Mouse (Mus musculus) T-helper 17 cell (primary cell): ENCODE results near the gene Ccdc86.

Experiments used
- in situ Hi-C, 2 experiments: fragments of 300-600 bp; cut with MboI, MseI; formaldehyde crosslinking; loops; 1 replicate in 1 of 2; 2 replicates in 1 of 2; pipeline ENCODE4 v1.15.1; 2025; ENCODE audit warnings: high pct_unique_total_duplicates in 2 of 2

Ccdc86 gene

GRCm38 (mm10) chr19:10949558-10949957, 492 bp upstream of the Ccdc86 start:
- in situ Hi-C loops: no loop called here

- in situ Hi-C loops: no loop called here
These were observed 650 bp downstream of the Ccdc86 start for GRCm38 (mm10) chr19:10948416-10948815.

GRCm38 (mm10) chr19:10947219-10947618, 1.8 kb downstream of the Ccdc86 start:
- in situ Hi-C loops: no loop called here

DNA sequence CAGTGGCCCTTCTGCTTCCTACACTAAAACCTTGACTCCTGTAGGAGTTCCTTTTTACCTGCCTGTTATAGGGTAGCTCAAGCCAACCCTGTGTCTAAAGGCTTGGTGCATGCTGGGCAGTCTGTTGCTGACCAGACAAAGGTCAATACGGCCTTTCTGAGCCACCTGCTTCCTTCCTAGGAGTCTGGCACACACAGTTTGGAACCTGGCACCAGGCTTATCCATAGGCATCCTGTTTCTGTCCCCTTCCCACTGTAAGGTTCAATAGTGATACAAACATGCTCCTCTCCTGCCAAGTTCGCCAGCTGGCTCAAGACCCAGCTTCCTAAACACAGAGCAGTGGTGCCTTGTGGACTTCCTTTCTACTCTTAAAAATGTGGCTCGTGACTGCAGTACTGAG, 2.6 kb downstream of the Ccdc86 start:
- in situ Hi-C loops: no loop called here

GRCm38 (mm10) chr19:10943955-10944354, 5.1 kb downstream of the Ccdc86 start:
- in situ Hi-C loops: no loop called here

DNA sequence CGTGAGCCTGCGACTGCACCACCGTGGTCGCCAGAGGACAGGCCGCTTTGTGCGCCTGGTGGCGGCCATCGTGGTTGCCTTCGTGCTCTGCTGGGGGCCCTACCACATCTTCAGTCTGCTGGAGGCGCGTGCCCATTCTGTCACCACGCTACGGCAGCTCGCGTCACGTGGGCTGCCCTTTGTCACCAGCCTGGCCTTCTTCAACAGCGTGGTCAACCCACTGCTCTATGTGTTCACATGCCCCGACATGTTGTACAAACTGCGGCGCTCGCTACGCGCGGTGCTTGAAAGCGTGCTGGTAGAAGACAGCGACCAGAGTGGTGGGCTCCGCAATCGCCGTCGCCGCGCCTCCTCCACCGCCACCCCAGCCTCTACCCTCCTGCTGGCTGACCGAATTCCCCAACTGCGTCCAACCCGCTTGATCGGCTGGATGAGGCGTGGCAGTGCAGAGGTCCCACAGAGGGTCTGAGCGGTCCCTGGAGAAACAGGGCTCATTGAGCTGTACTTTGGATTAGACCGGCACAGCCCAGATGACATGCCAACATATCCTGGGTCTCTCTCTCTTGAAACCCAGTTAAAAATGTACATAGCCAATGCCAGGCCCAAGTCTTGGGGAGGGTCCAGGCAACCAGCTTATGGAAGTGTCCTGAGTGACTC, 8.1 kb downstream of the Ccdc86 start:
- in situ Hi-C loops: no loop called here

DNA sequence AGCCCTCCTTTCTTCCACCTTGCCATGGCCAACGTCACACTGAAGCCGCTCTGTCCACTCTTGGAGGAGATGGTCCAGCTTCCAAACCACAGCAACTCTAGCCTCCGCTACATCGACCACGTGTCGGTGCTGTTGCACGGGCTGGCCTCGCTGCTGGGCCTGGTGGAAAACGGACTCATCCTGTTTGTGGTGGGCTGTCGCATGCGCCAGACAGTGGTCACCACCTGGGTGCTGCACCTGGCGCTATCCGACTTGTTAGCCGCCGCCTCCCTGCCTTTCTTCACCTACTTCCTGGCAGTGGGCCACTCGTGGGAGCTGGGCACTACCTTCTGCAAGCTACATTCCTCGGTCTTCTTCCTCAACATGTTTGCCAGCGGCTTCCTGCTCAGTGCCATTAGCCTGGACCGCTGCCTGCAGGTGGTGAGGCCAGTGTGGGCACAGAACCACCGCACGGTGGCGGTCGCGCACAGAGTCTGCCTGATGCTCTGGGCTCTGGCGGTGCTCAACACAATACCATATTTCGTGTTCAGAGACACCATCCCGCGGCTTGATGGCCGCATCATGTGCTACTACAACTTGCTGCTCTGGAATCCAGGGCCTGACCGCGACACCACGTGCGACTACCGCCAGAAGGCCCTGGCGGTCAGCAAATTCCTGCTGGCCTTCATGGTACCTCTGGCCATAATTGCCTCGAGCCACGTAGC, 8.8 kb downstream of the Ccdc86 start:
- in situ Hi-C loops: no loop called here

DNA sequence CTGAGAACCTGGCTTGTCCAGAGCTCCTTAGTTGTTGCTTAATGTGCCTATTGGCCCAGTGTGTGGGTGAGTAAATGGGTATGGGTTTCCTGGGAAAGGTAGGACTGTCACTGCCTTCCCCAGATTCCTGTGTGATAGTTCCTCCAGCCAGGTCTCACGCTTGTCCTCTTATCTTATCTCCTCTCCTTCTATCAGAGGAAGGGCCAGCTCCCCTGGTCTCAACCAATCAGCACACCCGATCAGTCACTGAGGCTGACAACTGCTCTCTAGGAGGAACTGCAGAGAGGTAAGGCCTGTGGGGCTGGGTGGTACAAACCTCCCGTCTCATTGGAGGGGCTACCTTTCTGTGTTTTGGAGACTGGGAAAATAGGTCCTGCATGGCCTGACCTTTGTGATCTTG, 10.3 kb downstream of the Ccdc86 start:
- in situ Hi-C loops: no loop called here

DNA sequence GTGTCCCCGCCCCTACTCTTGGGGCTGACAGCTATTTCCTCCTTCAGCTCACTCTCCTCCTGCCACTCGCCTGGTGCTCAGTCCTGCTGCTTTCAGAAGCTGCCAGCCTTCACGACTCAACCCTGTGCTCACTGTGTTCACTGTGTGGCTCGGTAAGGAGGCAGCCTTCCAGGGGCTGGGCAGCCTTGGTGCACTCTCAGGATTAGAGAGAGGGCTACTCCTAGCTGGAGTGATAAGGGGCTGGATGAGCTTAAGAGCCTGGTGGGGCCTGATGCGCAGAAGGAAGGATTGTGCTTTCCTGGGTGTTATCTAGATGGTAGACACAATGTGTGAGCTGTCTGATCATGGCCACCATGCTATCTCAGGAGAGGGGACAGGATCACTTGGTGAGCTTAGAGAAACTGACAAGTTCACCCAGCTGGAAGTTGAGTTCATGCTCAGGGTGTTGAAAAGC, 11.9 kb downstream of the Ccdc86 start, which contains the start of gene Ptgdr2:
Ptgdr2 (plus strand) TSS at position 51 of the 454 bp plus-strand sequence.
- in situ Hi-C loops: no loop called here

DNA sequence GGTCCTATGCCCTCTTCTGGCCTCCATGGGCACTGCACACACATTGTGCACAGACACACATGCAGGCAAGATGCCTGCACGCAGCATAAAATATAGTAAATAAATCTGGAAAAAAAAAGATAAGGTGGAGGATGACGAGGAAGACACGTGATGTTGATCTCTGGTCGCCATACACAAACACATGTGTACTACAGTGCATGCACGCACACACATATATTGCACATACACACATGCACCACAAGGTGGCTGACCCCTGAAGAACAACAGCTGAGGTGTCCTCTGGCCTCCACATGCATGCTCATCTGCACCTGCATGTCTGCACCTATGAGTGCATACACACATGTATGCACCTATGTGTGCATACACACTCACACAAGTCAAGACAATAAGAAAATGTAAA, 13.0 kb downstream of the Ccdc86 start:
- in situ Hi-C loops: no loop called here

DNA sequence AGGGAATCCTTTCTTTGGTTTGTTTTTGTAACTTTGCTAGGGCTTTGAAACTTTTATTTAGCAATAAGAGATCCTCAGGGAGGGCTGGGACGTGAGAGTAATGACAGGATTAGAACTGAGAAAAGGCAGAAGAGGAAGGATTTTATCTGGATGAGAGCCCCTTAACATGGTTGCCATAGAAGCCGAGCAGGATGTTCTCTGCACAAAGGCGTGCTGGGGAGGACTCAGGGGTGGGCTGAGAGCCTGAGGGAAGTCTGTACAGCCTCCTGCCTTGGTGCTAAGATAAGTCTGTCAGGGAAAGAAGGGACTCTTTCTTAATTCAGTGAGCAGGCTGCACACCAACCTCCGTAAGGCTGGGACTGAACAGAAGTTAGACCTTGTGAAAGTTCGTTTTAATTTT, 14.0 kb downstream of the Ccdc86 start:
- in situ Hi-C loops: no loop called here

DNA sequence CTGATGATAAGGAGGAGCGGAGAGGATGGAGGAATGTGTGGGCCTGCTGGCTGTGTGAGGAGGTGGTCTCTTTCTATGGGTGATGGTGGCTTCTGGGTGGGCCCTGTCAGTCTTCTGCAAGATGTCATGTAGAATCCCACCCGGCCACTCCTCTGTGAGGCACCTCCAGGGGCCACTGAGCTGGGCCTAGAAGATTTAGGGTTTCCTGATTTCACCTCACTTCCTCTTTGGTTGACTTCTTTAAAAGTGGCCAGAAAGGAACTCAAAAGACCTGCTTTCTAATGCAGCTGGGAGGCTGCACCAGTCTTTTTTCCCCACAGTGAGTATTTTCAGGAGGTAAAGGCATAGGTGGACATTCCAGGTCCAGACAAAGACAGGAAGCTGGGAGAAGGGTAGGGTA, 18.4 kb downstream of the Ccdc86 start:
- in situ Hi-C loops: no loop called here

DNA sequence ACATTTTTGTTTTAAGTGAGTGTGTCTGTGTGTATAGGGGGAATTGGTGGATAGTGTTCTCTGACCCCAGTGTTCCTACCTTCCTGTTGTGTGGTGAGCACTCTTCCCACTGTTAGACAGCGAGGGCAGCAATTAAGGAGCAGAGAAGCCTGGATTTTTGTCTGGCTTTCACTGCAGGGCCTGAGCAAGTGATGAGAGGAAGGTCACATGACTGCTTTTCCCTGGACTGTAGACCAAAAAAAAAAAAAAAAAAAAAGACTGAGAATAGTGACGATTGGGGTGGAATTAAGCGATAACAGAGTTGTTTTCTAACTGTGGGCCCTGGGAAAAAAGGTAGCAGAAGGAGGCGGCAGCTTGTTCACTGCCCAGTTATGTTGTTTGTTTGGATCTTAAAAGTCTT, 22.4 kb downstream of the Ccdc86 start:
- in situ Hi-C loops: no loop called here

DNA sequence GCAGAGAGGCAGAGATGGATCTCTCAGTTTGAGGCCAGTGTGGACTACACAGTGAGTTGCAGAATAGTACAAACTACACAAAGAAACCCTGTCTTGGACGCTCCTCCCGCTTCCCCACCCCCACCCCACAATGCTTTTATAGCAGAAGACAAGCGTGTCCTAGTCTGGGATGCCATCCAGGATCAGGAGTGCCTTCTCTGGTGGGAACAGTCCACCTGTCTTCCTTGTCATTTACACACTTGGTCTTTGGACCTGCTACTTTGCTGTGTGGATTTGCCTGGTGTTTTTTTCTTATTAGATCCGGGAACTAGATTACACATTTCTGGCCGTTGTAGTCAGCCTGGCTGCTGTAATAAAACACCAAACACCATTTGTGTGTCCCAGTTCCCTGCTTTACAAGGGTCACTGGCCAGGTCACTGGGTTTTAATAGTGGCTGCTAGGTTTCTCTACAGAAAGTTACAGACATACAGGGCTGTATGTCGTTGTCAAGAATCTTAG, 22.9 kb downstream of the Ccdc86 start:
- in situ Hi-C loops: no loop called here

DNA sequence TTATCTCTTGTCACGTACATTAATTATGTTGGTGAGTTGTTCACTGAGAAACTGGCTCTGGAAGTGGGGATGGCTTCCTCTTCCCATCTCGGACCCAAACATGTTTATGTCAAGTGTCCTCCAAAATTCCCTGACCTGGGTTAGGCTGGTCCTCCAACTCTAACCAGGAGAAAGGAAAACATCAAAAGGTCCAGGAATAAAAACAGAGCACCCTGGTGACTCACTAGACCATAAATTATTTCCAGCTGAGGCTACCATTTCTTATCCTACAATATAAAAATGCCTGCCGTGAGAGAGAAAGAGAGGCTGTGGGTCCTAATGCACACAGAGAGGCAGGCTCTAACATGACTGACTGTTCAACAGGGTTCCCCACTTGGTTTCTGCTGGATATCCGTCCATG, 24.8 kb downstream of the Ccdc86 start:
- in situ Hi-C loops: loop anchor here in 1 of 2 experiments (5.0 kb wide), 1 partner anchor 72 kb away; no protein-coding TSS in a partner anchor

DNA sequence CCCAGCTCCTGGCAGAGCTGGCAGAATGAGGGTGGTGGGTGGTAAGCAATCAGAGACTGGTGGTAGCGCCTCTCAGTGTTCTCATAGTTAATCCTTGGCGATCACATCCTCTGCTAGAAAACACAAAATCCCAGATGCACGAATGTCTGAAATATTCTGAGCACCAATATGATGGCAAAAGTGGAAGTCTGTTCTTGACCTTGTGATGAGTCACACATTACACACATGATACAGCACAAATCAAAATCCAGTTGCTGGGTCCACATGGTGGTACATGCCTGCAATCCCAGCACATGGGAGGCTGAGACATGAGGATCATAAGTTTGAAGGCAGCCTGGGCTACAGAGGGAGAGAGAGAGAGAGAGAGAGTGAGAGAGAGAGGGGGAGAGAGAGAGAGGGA, 28.0 kb downstream of the Ccdc86 start:
- in situ Hi-C loops: loop anchor here in 1 of 2 experiments (5.0 kb wide), 1 partner anchor 69 kb away; no protein-coding TSS in a partner anchor

DNA sequence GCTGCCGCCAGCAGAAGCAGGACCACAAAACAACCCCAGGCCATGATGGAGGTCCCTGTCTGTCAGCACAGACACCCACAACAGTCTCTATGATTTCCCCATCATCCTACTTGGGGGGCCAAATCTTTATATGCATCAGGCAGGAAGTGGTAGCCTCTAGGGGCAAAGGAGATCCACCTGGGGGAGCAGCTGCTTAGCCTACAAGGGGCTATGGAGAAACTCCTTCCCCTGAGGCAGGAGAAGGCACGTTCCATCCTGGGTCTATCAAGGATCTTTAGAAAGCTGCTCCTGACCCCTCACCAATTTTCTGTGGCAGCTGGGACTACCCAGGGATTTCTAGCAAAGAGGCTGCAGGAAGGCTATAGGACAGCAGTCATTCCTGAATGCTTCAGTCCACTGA, 28.5 kb downstream of the Ccdc86 start, which contains the start of gene Zp1:
Zp1 (minus strand) TSS at position 101 of the 400 bp plus-strand sequence.
- in situ Hi-C loops: loop anchor here in 1 of 2 experiments (5.0 kb wide), 1 partner anchor 68 kb away; no protein-coding TSS in a partner anchor

- in situ Hi-C loops: no loop called here
These were observed 30.6 kb downstream of the Ccdc86 start for GRCm38 (mm10) chr19:10918321-10918991.

- in situ Hi-C loops: no loop called here
These were observed 32.6 kb downstream of the Ccdc86 start for GRCm38 (mm10) chr19:10916506-10916905.

DNA sequence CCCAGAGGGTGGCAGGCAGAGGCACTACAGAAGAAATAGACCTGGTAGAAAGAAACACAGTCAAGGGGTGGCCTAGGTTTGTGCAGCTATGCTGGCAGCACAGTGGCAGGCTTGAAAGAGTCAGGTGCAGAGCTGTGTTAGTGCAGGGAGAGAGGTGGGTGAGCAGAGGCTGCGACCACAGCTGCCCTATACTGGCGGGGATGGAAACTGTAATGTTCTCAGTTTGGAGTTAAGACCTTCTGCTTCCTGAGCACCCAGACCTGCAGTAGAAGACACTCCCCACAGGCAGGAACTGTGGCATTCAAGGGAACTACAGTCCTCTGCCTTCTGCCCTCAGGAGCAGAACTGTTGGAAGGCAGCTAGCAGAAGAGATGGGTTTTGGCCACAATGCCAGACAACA, 34.2 kb downstream of the Ccdc86 start:
- in situ Hi-C loops: loop anchor here in 1 of 2 experiments (5.0 kb wide), 1 partner anchor 47 kb away; no protein-coding TSS in a partner anchor

GRCm38 (mm10) chr19:10914291-10914690, 34.8 kb downstream of the Ccdc86 start:
- in situ Hi-C loops: loop anchor here in 1 of 2 experiments (5.0 kb wide), 1 partner anchor 48 kb away; no protein-coding TSS in a partner anchor
